Comparison of ENCODE assay signal across 9 mouse cellular contexts in the genomic region with DNA sequence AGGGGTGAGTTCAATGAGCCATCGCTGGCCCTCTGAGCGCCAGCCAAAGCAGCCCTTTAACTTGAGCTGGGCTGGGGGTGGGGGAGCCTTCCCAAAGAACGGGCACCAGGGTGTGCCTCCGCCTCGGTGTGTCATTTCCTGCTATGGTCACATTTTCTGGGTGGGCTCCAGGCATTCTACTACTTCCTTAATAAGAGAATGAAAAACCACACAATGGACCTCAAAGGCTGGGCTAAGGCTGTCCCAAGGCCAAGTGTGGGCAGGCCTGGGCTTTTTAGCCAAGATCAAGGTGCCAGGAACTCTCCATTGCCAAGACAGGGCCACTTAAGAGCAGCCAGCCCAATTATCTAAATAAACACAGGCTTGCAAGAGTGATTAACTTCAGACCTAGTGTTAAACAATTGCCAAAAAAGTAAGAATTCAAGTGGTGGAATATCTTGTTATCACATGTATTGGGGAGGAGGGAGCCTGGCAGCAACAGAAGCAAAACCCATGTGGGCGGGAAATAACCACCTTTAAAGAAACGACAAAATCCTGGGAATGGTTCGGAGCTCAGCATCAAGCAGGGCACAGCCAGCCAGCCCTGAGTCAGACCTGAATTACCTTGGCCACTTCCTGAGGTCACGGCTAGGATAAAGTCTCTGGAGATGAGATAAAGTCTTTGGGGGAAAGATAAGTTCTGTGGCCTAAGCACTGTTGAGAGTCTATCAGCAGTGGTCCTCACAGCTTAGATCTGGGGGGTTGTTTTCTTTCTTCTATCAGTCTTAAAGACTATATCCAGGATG. TPM values are rescaled to one million over a fixed set of nuclear protein-coding genes. Genes with fewer than 3 reads are reported as not detected.
A peak's percentile ranks its signal among the peaks of the same experiment; 100 is the strongest.
DNase-seq lines count a peak whose midpoint lies in the region; ATAC-seq and TF ChIP-seq lines count a peak whose summit lies in the region.
"Had no signal": no experiment of that assay in that cellular context is flagged by ENCODE, and none has a peak within 500 bp of the region (broad histone marks: within the 10 kb centered on the region; RNA-seq: fewer than 3 reads in every experiment).

No protein-coding gene starts in this region.

- H3K4me1 ChIP-seq in forebrain, embryonic 15.5 days: peaks cover 25% of the 10 kb centered on the region
- no peaks in the 10 kb centered on the region for H3K4me1 ChIP-seq in forebrain, embryonic 11.5 days (replicated peaks; ENCODE audit: control insufficient read depth, insufficient read depth, low read length)
- H3K4me1 ChIP-seq in lung, adult 2 months (ENCODE audit: control insufficient read depth, insufficient read depth, low read length): peaks cover 5% of the 10 kb centered on the region
- H3K4me1 ChIP-seq in thymus, adult 2 months (replicated peaks; ENCODE audit: control insufficient read depth, insufficient read depth, low read length): no peaks in the 10 kb centered on the region

- ATAC-seq in forebrain, embryonic 15.5 days (replicated peaks): 0 out of 2 replicates have a peak, but pooled peaks have one; percentile 26
- ATAC-seq in forebrain, embryonic 11.5 days (replicated peaks; ENCODE audit: low FRiP score): no peak

- whole genome bisulfite sequencing in forebrain, embryonic 15.5 days: 56% methylated on average over 9 of the region's 9 CpGs
- 82% methylated on average over 9 of the region's 9 CpGs for WGBS in forebrain, embryonic 11.5 days
- WGBS in lung, adult 2 months: 22% methylated on average over 9 of the region's 9 CpGs
- WGBS in thymus, adult 2 months: 23% methylated on average over 9 of the region's 9 CpGs

- H3K27ac ChIP-seq in forebrain, embryonic 15.5 days (replicated peaks): no peak overlapping the region
- H3K27ac ChIP-seq in forebrain, embryonic 11.5 days (ENCODE audit: low read depth, low read length): no peak overlapping the region
- H3K27ac ChIP-seq in thymus, adult 2 months (ENCODE audit: control insufficient read depth, insufficient read depth, low read length): no peak overlapping the region
- H3K27ac ChIP-seq: embryonic facial prominence, embryonic 12.5 days had no signal

- TF ChIP-seq CTCF in lung, adult 2 months (IDR thresholded peaks at IDR 0.05; ENCODE audit: insufficient read depth, low read length): no peak
- TF ChIP-seq CTCF in thymus, adult 2 months (IDR thresholded peaks at IDR 0.05; ENCODE audit: borderline replicate concordance, control insufficient read depth, extremely low read depth, insufficient read depth, low read length, poor library complexity): no peak

- no peaks in the 10 kb centered on the region for H3K27me3 ChIP-seq in forebrain, embryonic 15.5 days
- H3K27me3 ChIP-seq in forebrain, embryonic 11.5 days (ENCODE audit: control insufficient read depth, insufficient read depth, low read length): no peaks in the 10 kb centered on the region
- H3K27me3 ChIP-seq in thymus, adult 2 months (ENCODE audit: control insufficient read depth, insufficient read depth, low read length): no peaks in the 10 kb centered on the region
- H3K27me3 ChIP-seq: embryonic facial prominence, embryonic 12.5 days had no signal

- TF ChIP-seq POLR2A in lung, adult 2 months (IDR thresholded peaks at IDR 0.05; ENCODE audit: borderline replicate concordance, extremely low read depth, low read depth, low read length): 0 out of 2 replicates have a peak, but pooled peaks have one; percentile 10
- TF ChIP-seq POLR2A in thymus, adult 2 months (IDR thresholded peaks at IDR 0.05; ENCODE audit: control insufficient read depth, extremely low read depth, insufficient read depth, low read length, poor library complexity): no peak

- no peak overlapping the region for H3K4me2 ChIP-seq in forebrain, embryonic 15.5 days (replicated peaks)
- no peak overlapping the region for H3K4me2 ChIP-seq in forebrain, embryonic 11.5 days (ENCODE audit: low read depth, low read length, severe bottlenecking)
- H3K4me2 ChIP-seq: embryonic facial prominence, embryonic 12.5 days had no signal

- H3K4me3 ChIP-seq in forebrain, embryonic 15.5 days: no peak overlapping the region
- no peak overlapping the region for H3K4me3 ChIP-seq in forebrain, embryonic 11.5 days (ENCODE audit: low read depth, low read length)
- H3K4me3 ChIP-seq in lung, adult 2 months (replicated peaks; ENCODE audit: extremely low read depth, low read depth, low read length): no peak overlapping the region
- no peak overlapping the region for H3K4me3 ChIP-seq in thymus, adult 2 months (ENCODE audit: control insufficient read depth, insufficient read depth, low read length)
- H3K4me3 ChIP-seq: embryonic facial prominence, embryonic 12.5 days had no signal

- no peak for DNase-seq in forebrain, embryonic 11.5 days (ENCODE audit: low spot score)
- DNase-seq in 416B (ENCODE audit: low read depth): peak; percentile 95
- DNase-seq in fibroblast of lung, adult 2 months (ENCODE audit: low read depth): peak; percentile 95
- peak; percentile 30 for DNase-seq in lung, adult 2 months
- DNase-seq in liver: no peak
- no peak for DNase-seq in thymus, postnatal 36 days
- DNase-seq in thymus, adult 2 months: no peak

- H3K36me3 ChIP-seq in forebrain, embryonic 15.5 days: no peaks in the 10 kb centered on the region
- no peaks in the 10 kb centered on the region for H3K36me3 ChIP-seq in forebrain, embryonic 11.5 days (ENCODE audit: control insufficient read depth, insufficient read depth, low read length)
- no peaks in the 10 kb centered on the region for H3K36me3 ChIP-seq in thymus, adult 2 months (ENCODE audit: control insufficient read depth, insufficient read depth, low read length)
- H3K36me3 ChIP-seq: embryonic facial prominence, embryonic 12.5 days had no signal

- no peak overlapping the region for H3K9ac ChIP-seq in forebrain, embryonic 15.5 days (replicated peaks)
- no peak overlapping the region for H3K9ac ChIP-seq in forebrain, embryonic 11.5 days (ENCODE audit: low read length)
- H3K9ac ChIP-seq: embryonic facial prominence, embryonic 12.5 days had no signal

- no peaks in the 10 kb centered on the region for H3K9me3 ChIP-seq in forebrain, embryonic 15.5 days
- H3K9me3 ChIP-seq in forebrain, embryonic 11.5 days (ENCODE audit: control insufficient read depth, low read length): no peaks in the 10 kb centered on the region; the same call in 1 of the 2 replicates
- H3K9me3 ChIP-seq: embryonic facial prominence, embryonic 12.5 days had no signal

RNA-seq across cellular contexts. Expression of gene Cfap298, which starts 48.9 kb away (rescaled TPM):
- 54.1 and 55.0 TPM in 2 replicates for polyA plus RNA-seq in forebrain, embryonic 15.5 days (2015; fragmentation: Nextera tagmentation; extraction: Ambion mirVana)
- polyA plus RNA-seq in forebrain, embryonic 11.5 days (2014; fragmentation: Nextera tagmentation; extraction: Ambion mirVana): 47.5 TPM in 2 replicates
- polyA plus RNA-seq in lung, adult 2 months (2012; rRNA removed): 17.2 and 29.9 TPM in 2 replicates
- polyA plus RNA-seq in thymus, adult 2 months (2012; rRNA removed): 20.7 and 25.3 TPM in 2 replicates

RNA-seq across cellular contexts. Expression of gene Eva1c, which starts 59.5 kb away (rescaled TPM):
- polyA plus RNA-seq in forebrain, embryonic 15.5 days (2015; fragmentation: Nextera tagmentation; extraction: Ambion mirVana): 6.4 and 6.5 TPM in 2 replicates
- polyA plus RNA-seq in forebrain, embryonic 11.5 days (2014; fragmentation: Nextera tagmentation; extraction: Ambion mirVana): 1.6 and 1.9 TPM in 2 replicates
- 8.9 and 14.2 TPM in 2 replicates for polyA plus RNA-seq in lung, adult 2 months (2012; rRNA removed)
- 2.0 TPM in 2 replicates for polyA plus RNA-seq in thymus, adult 2 months (2012; rRNA removed)

Comparison
In these comparisons a context has a peak if more than half of its experiments do, and no peak if none do; other contexts are left out.
1. DNase-seq: peak in 416B (single experiment), fibroblast of lung, adult 2 months (single experiment) and lung, adult 2 months (single experiment); none in forebrain, embryonic 11.5 days (single experiment), liver (single experiment), thymus, postnatal 36 days (0 of 2) and thymus, adult 2 months (single experiment).